Mouse (Mus musculus) megakaryocyte, embryonic 14.5 days (primary cell): Measurements from ENCODE around the gene Arhgap9.

Source experiments
- FLI1 ChIP-seq: IDR thresholded peaks from 2 replicates; pipeline ENCODE4 v1.6.1; 2012; ENCODE audit warnings: low read length, inconsistent platforms, mixed read lengths
- GATA1 ChIP-seq: IDR thresholded peaks from 3 replicates; pipeline ENCODE4 v1.6.1; 2012; ENCODE audit warnings: mixed read lengths, low read length, inconsistent platforms, borderline replicate concordance

DNA sequence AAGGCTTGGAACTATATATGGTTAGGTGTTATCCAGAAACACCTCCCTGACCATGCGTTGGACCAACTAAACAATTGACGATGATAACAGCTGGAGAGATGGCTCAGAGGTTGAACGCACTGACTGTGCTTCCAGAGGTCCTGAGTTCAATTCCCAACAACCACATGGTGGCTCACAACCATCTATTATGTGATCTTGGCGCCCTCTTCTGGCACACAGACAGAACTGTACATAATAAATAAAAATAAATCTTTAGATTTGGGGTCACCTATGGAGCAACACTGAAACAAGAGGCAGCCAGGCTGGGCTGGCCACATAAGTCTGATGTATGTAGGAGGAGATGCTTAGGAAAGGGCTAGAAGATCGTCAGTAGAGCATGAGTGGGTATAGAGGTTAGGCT is 11.4 kb downstream of the Arhgap9 start:
- TF ChIP-seq GATA1: no peak
- TF ChIP-seq FLI1: no peak
